Mouse (Mus musculus): ENCODE results near the gene Tns3.

Gene Tns3

GRCm38 (mm10) chr11:8440221-8440620 lies 224.1 kb downstream of the Tns3 start:
- no peak for DNase-seq (ENCODE audit: low read depth, low spot score)

- no peak for DNase-seq (ENCODE audit: low read depth, low spot score)
These were observed 225.3 kb downstream of the Tns3 start for GRCm38 (mm10) chr11:8439035-8439434.

GRCm38 (mm10) chr11:8438269-8438668 lies 226.1 kb downstream of the Tns3 start:
- DNase-seq (ENCODE audit: low read depth, low spot score): no peak

GRCm38 (mm10) chr11:8435101-8435500 lies 229.2 kb downstream of the Tns3 start:
- DNase-seq (ENCODE audit: low read depth, low spot score): no peak

- no peak for DNase-seq (ENCODE audit: low read depth, low spot score)
These were observed 230.0 kb downstream of the Tns3 start for GRCm38 (mm10) chr11:8434366-8434765.

GRCm38 (mm10) chr11:8433443-8433842 lies 230.9 kb downstream of the Tns3 start:
- no peak for DNase-seq (ENCODE audit: low read depth, low spot score)

GRCm38 (mm10) chr11:8432941-8433340 lies 231.4 kb downstream of the Tns3 start:
- DNase-seq (ENCODE audit: low read depth, low spot score): no peak

GRCm38 (mm10) chr11:8427660-8428059 lies 236.7 kb downstream of the Tns3 start:
- no peak for DNase-seq (ENCODE audit: low read depth, low spot score)

GRCm38 (mm10) chr11:8425226-8425570 lies 239.1 kb downstream of the Tns3 start:
- DNase-seq (ENCODE audit: low read depth, low spot score): no peak

- peak; percentile 67 for DNase-seq (ENCODE audit: low read depth, low spot score)
These were observed 239.8 kb downstream of the Tns3 start for GRCm38 (mm10) chr11:8424342-8425225.

GRCm38 (mm10) chr11:8405225-8405899 lies 259.0 kb downstream of the Tns3 start:
- peak; percentile 76 for DNase-seq (ENCODE audit: low read depth, low spot score)

GRCm38 (mm10) chr11:8401328-8401727 lies 263.0 kb downstream of the Tns3 start:
- DNase-seq (ENCODE audit: low read depth, low spot score): no peak

GRCm38 (mm10) chr11:8396329-8396728 lies 268.0 kb downstream of the Tns3 start:
- DNase-seq (ENCODE audit: low read depth, low spot score): no peak

- DNase-seq (ENCODE audit: low read depth, low spot score): no peak
These were observed 272.8 kb downstream of the Tns3 start for GRCm38 (mm10) chr11:8391564-8391963.

GRCm38 (mm10) chr11:8385891-8386405 lies 278.4 kb downstream of the Tns3 start:
- DNase-seq (ENCODE audit: low read depth, low spot score): no peak
